Mouse (Mus musculus): ENCODE data around the gene Gm10778.
"Not testable (repeated sequence)": the region's sequence is repeated elsewhere in the genome, so short reads cannot be mapped to it uniquely, and the experiment has no call there.

The Gm10778 gene

GRCm38 (mm10) chr10:81628390-81628789 lies 20.5 kb upstream of the Gm10778 start, which contains the start of gene Ankrd24:
TSS of gene Ankrd24 (plus strand) at chr10:81628540.
- no peak for DNase-seq (ENCODE audit: low spot score)

DNA sequence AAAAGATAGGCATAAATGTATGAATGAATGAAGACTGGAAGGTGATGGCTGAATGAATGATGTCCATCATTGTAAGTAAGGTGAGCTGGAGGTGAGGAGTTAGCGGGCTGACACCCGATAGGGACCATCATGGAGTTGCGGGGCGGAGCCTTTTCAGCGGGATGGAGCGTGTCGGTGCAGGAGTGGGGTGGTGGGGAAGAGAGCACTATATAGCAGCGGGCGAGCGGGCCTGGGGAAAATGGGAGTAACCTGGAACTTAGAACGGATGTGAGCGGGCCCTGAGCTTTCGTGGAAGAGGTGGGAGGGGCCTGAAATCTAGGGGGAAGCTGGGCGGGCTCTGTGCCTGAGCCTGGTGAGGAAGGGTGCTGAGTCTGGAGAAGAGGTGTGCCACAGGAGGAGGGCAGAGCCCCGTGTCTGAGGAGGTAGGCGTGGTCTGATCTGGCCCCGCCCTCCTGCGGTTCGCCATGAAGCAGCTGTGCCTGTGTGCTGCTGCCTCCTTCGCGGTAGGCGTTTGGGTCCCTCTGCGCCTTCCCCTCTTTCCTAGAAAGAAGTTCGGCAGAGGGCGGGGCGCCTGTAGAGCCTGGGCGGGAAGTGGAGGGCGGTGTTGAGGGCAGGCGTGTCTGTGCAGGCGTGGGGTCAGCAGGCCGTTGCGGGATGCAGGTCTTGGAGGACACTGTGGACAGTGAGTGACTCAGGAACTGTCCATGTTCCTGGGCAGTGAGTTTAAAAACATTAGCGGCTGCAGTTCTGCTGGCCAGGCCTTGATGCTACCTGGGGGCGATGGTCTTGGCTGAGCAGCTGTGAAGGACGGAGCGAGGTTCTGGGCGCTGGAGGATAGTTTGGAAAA lies 15.4 kb upstream of the Gm10778 start:
- peak; percentile 92 for DNase-seq (ENCODE audit: low spot score)

DNA sequence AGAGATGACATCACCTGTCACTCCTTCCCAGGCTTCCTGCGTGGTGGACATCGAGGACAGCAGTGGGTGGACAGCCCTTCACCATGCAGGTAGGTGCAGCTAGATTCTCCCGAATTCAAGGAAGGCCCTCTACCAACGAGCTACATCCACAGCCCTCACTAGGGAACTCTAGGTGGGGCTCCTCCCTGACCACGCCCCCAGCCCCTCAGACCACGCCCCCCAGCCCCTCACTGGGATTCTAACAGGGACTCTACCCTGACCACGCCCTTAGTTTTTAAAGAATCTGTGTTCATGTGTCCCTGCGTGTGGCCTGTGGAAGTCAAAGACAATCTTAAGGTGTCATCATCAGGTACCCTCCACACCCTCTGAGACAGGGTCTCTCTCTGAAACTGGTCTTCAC lies 12.5 kb upstream of the Gm10778 start:
- DNase-seq (ENCODE audit: low spot score), result no peak

- DNase-seq (ENCODE audit: low spot score), result no peak
These were observed 10.8 kb upstream of the Gm10778 start for GRCm38 (mm10) chr10:81638101-81638500.

DNA sequence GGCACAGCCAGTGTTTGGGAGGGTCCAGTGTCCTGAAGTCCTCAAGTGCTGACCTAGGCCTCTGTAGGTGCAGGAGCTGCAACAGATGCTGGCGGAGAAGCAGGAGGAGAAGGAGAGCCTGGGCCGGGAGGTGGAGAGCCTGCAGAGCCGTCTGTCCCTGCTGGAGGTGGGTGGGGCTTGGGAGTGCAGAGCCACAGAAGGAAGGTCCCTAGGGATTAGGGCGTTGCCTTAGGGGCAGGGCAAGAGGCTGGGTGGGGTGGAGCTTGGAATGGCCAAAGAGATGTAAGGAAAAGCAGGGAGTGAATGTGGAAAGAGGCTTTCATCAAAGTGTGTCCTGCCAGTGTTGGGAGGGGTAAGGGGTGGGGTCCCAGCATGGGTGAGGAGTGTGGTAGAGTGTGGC lies 8.0 kb upstream of the Gm10778 start:
- DNase-seq (ENCODE audit: low spot score), result not testable (repeated sequence)

DNA sequence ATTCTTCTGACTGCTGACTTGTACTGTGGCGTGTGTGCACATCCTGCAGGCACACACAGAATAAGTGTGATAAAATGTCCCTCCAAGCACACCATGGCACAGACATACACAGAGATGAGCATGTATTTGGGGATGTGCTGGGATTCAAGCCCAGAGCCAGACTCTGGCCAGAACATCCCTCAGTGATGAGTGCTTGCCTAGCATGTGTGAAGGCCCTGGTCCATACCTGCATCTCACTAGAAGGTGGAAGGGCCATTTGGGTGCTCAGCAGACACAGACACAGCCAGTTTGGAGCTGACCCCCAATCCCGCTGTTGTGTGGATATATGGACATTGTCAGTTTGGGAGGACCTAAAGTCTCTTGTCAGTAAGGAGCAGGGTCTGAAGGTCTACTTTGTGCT lies 7.3 kb upstream of the Gm10778 start:
- DNase-seq (ENCODE audit: low spot score), result no peak

- no peak for DNase-seq (ENCODE audit: low spot score)
These were observed 6.7 kb upstream of the Gm10778 start for GRCm38 (mm10) chr10:81641978-81642647.

GRCm38 (mm10) chr10:81642648-81643448 lies 6.0 kb upstream of the Gm10778 start:
- DNase-seq (ENCODE audit: low spot score), result no peak

DNA sequence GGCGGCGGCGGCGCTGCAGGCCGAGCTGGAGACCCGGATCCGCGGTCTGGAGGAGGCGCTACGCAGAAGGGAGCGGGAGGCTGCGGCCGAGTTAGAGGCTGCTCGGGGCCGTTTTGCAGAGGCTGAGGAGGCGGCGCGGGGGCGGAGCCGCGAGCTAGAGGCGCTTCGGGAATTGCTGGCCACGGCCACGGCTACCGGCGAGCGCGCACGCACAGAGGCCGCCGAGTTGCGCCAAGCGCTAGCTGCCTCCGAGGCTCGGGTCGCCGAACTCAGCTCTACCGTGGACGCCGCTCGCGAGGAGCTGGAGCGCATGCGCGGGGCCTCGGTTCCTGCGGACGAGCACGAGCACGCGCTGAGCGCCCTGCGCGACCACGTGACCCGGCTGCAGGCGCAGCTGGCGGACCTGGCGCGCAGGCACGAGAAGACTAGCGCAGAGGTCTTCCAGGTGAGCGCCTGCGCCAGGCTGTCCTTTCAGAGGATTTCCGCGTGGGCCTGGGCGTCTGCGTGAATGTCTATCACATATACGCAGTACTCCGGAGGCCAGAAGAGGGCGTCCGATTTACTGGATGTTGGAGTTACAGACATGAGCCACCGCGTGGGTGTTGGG lies 5.3 kb upstream of the Gm10778 start:
- DNase-seq (ENCODE audit: low spot score), result peak; percentile 84

- no peak for DNase-seq (ENCODE audit: low spot score)
These were observed 4.7 kb upstream of the Gm10778 start for GRCm38 (mm10) chr10:81644162-81644561.

DNA sequence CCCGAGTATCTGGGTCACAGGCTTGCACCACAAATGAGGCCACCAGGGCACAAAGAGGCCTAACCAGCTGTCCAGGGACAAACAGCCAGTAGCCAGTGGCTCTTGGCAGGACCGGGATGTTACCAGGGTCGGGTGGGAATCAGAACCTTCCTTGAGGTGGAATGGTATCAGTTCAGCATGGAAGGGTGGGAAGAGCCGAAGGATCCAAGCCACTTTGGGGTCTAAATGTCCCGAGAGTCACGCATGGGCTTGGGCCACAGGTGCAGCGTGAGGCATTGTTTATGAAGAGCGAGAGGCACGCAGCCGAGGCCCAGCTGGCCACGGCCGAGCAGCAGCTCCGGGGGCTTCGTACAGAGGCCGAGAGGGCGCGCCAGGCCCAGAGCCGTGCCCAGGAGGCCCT lies 4.1 kb upstream of the Gm10778 start:
- DNase-seq (ENCODE audit: low spot score), result no peak

DNA sequence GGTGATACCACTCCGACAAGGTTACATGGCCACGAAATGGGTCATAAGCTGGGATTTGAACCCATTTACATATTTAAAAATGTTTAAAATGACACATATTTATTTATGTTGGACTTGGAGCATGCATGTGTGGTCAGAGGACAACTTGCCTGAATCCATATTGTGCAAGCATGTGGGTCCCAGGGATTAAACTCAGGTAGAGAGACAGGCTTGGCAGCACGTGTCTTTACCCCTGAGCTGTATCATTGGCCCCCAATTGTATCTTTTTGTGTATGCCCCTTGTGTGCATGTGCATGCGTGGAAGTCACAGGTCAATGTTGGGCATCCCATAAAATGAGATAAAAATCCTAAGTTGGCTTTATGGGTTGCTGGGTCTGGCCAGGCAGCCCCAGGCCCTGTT lies 3.5 kb upstream of the Gm10778 start:
- no peak for DNase-seq (ENCODE audit: low spot score)

- no peak for DNase-seq (ENCODE audit: low spot score)
These were observed 2.8 kb upstream of the Gm10778 start for GRCm38 (mm10) chr10:81646015-81646555.

GRCm38 (mm10) chr10:81655178-81655577 lies 6.3 kb downstream of the Gm10778 start:
- DNase-seq (ENCODE audit: low spot score), result no peak

GRCm38 (mm10) chr10:81656174-81656573 lies 7.3 kb downstream of the Gm10778 start:
- no peak for DNase-seq (ENCODE audit: low spot score)

DNA sequence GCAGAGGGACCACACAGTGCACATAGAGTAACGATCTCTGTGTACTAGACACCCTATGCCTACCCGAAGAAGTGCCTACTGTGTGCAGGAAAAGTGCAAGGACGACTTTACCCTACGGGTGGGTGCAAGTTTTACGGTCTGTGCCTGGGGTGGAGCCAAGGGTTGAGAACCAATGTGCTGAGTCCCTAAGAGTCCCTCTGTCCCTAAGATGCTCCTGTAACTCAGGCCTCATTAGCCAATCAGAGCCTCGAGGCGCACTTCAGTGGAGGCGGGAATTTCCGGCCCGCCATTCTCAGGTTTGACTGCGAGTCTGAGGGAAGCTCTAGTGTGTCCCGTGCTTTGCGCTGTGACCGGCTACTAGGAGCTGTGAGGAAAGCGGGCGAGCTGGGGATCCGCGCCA lies 38.3 kb downstream of the Gm10778 start:
- not testable (repeated sequence) for DNase-seq (ENCODE audit: low spot score)

GRCm38 (mm10) chr10:81704531-81705301 lies 55.9 kb downstream of the Gm10778 start, which contains the start of gene Zfp433:
TSS of gene Zfp433 (plus strand) at chr10:81704825.
- DNase-seq (ENCODE audit: low spot score), result not testable (repeated sequence)
